Mouse (Mus musculus): ENCODE measurements around the gene Hps5. TPM values are rescaled to one million over a fixed set of nuclear protein-coding genes. Genes with fewer than 3 reads are reported as not detected.
A peak's percentile ranks its signal among the peaks of the same experiment; 100 is the strongest.

Hps5 gene
- 13.0 and 13.7 TPM in 2 replicates for polyA plus RNA-seq (2015; fragmentation: Nextera tagmentation; extraction: Ambion mirVana)

DNA sequence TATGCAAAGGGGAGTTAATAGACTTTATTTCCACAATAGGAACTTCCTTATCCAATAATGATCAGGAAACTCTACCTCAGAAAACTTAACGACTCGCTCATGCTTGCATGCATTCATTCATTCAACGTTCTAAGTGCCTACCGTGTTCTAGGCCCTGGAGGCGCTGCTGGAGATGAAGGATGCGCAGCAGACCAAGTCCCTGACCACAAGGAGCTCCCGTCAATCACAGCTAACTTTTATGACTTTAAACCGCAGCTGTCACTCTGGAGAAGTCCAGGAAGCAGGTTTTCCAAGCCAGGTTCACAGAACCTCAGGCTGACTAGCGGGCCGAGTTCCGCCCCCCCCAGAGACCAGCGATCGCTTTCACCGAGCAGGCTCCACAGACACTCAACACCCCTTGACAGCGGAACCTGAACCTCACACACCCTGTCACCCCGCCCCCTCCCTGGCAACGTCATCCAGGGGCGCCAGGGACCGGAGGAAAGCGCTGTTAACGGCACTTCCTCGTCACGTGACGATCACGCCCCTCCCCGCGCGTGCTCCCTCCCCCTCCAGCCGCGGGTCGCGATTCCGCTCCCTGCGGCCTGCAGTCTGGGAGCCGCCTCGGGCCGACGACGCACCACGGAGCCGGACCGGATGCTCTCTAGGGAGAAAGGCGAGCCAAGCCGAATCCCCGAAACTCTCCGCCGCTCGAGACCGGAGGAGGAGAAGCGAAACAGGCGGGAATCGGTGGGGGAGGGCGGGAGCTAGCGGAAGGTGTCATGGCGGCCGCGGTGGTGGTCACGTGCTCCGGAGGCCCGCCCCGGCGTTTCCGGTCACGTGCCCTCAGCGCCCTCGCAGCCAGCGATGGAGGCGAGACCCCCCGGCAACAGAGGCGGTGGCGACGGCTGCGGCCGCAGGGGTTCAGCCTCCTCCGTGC, at the start of gene Hps5, which contains the start of gene Gtf2h1:
Hps5 (minus strand) TSS at position 778 of the 919 bp plus-strand sequence.
Gtf2h1 (plus strand) TSS at position 817 of the 919 bp plus-strand sequence.
- peak; percentile 99 for ATAC-seq (replicated peaks)

DNA sequence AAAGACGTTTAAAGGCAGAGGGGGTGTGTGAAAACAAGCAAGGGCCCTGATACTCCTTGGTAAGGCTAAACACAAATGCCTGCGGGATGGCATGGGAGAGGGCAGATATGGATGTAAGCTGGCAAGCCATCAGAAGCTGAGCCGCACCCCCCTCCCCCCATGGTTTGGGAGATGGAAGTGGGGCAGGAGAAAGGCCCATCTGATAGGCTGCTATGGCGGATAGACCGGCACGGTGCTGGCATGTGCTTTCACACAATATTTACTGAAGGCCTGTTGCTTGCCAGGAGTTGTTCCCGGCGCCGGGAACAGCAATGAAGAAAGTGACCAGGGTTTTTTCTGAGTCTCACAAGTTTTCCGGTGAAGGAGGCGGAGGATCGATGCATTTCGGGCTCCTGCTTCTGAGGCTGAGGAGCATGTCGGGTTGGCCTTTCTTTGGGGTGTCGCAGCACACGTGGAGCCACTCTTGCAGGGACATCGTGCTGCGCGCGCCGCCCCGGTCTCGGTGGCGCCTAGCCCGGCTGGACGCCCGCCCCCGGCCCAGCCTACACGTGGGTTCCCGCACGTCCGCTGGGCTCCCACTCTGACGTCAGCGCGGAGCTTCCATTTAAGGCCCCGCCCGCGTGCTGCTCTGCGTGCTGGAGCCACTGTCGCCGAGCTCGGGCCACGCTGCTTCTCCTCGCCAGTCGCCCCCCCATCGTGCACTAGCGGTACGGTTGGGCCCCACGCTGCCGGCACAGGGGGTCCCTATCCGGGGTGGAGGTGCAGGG, 49.5 kb upstream of the Hps5 start:
- ATAC-seq (replicated peaks), result peak; percentile 90
- under 1% methylated on average over 51 of the region's 51 CpGs for WGBS
- H3K4me1 ChIP-seq, result peaks cover 20% of the 10 kb centered on the region
- no peaks in the 10 kb centered on the region; the same call in 1 of the 2 replicates for H3K36me3 ChIP-seq (replicated peaks)
- peak overlapping the region; percentile 89 for H3K4me2 ChIP-seq
- no peaks in the 10 kb centered on the region for H3K9me3 ChIP-seq
- peak overlapping the region; percentile 74 for H3K4me3 ChIP-seq
- H3K27me3 ChIP-seq (replicated peaks), result 0 out of 2 replicates have a peak, but pooled peaks cover 4% of the 10 kb centered on the region
- peak overlapping the region; percentile 78 for H3K27ac ChIP-seq
- peak overlapping the region; percentile 73 for H3K9ac ChIP-seq

More for the DNA sequence above, at the start of gene Hps5, which contains the start of gene Gtf2h1:
- H3K36me3 ChIP-seq (replicated peaks), result 0 out of 2 replicates have a peak, but pooled peaks cover 2% of the 10 kb centered on the region
- H3K9me3 ChIP-seq, result no peaks in the 10 kb centered on the region
- peak within 1 kb of the TSS; percentile 93 for H3K4me2 ChIP-seq
- no peaks in the 10 kb centered on the region for H3K27me3 ChIP-seq (replicated peaks)
- peak within 1 kb of the TSS; percentile 95 for H3K9ac ChIP-seq
- H3K4me3 ChIP-seq, result peak within 1 kb of the TSS; percentile 95
- 0% methylated on average over 57 of the region's 75 CpGs for WGBS
- peaks cover 36% of the 10 kb centered on the region for H3K4me1 ChIP-seq
- peak within 1 kb of the TSS; percentile 92 for H3K27ac ChIP-seq

DNA sequence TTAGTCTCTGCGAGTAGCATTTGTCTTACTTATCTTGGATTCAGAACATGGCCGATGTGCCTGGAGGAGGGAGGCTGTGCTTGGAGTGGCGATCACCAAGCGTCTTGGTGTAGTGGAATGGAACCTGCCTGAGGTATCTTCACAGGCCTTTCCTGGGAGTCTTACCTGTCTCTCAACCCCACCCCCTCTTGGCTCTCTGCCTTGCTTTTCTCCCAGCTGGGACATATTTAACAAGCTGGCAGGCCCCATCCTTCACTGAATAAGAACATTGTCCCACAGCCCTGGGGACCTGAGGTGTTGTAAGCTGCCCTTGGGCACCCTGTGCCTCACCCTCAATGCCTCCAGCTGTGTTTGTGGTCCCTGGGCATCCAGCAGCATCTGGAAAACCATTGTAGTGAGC, 47.7 kb upstream of the Hps5 start:
- Histone ChIP-seq H3K4me1 (peaks cover 31% of the 10 kb centered on the region), H3K4me2 (no peak overlapping the region), H3K36me3 (replicated peaks) (no peaks in the 10 kb centered on the region), H3K9ac (no peak overlapping the region), H3K4me3 (no peak overlapping the region), H3K9me3 (no peaks in the 10 kb centered on the region), H3K27me3 (replicated peaks) (0 out of 2 replicates have a peak, but pooled peaks cover 4% of the 10 kb centered on the region), H3K27ac (no peak overlapping the region)
- WGBS, result 90% methylated on average over 4 of the region's 4 CpGs
- ATAC-seq (replicated peaks), result no peak

DNA sequence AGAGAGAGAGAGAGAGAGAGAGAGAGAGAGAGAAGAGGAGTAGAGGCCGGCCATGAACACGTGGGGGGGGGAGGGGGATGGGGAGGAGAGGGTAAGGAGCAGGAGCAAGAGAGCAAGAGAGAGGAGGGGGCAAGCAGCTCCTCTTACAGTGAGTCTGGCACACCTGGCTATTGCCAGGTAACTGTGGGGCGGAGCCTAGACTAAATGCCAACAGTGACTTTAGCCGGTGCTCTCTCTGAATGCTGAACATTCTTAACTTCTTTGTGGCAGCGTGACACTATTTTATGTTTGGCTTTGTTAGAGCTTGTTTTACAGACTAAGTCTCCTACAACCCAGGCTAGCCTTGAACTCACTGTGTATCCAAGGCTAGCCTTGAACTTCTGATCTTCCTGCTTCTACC, 46.4 kb upstream of the Hps5 start:
- 30% methylated on average over 5 of the region's 5 CpGs for WGBS
- Histone ChIP-seq H3K4me2 (no peak overlapping the region), H3K27me3 (replicated peaks) (0 out of 2 replicates have a peak, but pooled peaks cover 4% of the 10 kb centered on the region), H3K4me3 (no peak overlapping the region), H3K36me3 (replicated peaks) (no peaks in the 10 kb centered on the region), H3K27ac (no peak overlapping the region), H3K9me3 (no peaks in the 10 kb centered on the region), H3K9ac (no peak overlapping the region), H3K4me1 (peaks cover 37% of the 10 kb centered on the region)
- ATAC-seq (replicated peaks), result no peak

DNA sequence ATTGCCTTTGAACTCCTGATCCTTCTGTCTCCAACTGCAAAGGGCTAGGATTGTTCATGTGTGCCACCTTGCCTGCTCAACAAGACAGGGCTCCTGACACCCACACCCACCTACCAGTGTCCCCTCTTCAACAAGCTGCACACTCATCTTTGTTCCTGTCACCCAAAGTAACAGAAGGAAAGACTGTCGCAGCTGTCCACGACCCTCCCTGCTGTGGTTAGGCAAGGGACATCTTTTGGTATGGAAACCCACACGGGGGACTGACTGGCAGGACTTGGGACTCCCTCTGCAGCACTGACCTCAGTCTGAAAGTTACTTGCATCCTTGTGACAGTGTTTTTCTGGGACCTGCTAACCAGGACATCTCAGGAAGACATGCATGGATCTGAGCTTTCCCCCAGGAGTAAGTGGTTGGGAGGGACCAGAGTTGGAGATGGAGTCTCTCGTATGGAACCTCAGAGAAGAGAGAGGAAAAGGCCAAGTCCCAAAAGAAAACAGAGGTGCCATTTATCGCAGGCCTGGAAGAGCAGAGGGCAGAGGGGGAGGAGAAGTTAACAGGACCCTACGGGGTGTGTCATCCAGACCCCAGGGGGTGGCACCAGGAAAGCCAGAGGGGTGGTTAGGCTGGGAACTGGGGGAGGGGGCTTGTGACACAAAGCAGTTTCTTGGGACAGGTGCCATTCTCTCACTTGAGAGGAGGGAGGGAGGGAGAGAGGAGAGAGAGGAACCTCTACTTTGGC, 45.1 kb upstream of the Hps5 start, which contains the start of gene Ldha:
Ldha (plus strand) TSS at position 689 of the 739 bp plus-strand sequence.
- WGBS, result 31% methylated on average over 6 of the region's 6 CpGs
- no peak for ATAC-seq (replicated peaks)
- H3K4me1 ChIP-seq, result peaks cover 26% of the 10 kb centered on the region
- H3K36me3 ChIP-seq (replicated peaks), result no peaks in the 10 kb centered on the region
- H3K27ac ChIP-seq, result no peak within 1 kb of the TSS
- H3K4me2 ChIP-seq, result no peak within 1 kb of the TSS
- no peak within 1 kb of the TSS for H3K4me3 ChIP-seq
- no peak within 1 kb of the TSS for H3K9ac ChIP-seq
- 0 out of 2 replicates have a peak, but pooled peaks cover 4% of the 10 kb centered on the region for H3K27me3 ChIP-seq (replicated peaks)
- no peaks in the 10 kb centered on the region for H3K9me3 ChIP-seq

DNA sequence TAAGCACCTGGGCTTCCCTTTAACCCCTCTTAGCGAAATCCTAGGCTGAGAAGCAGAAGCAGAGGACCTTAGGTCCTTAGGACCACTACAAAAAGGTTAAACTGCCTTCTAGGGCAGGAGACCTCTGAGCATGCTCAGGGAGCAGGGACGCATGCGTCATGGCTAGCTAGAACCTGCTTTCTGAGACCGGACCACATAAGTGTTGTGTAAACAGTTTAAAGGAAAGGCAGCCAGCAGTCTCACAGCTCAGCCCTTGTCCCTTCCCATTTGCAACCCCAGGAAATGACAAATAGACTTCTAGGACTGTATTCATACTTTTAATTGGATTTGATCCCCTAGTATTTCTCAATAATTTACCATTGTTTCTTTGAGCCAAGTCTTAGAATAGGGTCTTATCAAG, 44.5 kb upstream of the Hps5 start:
- Histone ChIP-seq H3K4me2 (no peak overlapping the region), H3K4me1 (peaks cover 24% of the 10 kb centered on the region), H3K36me3 (replicated peaks) (no peaks in the 10 kb centered on the region), H3K4me3 (no peak overlapping the region), H3K27me3 (replicated peaks) (0 out of 2 replicates have a peak, but pooled peaks cover 4% of the 10 kb centered on the region), H3K27ac (no peak overlapping the region), H3K9me3 (no peaks in the 10 kb centered on the region), H3K9ac (no peak overlapping the region)
- WGBS, result 43% methylated on average over 4 of the region's 4 CpGs
- no peak for ATAC-seq (replicated peaks)

DNA sequence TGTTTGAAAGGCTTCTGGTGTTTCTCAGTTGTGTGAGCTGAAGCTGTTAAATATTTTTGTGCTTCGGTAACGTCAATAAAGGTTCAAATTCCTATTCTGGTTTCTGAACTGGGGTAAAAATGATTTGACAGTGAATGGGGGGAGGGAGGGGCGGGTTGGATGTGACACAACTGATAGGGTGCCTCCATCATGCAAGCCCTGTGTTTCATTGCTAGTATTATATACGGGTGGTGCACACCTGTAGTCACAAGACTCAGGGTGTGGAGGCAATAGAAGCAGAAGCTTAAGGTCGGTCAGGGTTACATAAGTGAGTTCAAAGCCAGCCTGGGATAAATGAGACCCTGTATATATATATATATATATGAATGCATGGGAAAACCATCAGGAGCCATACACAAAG, 44.0 kb upstream of the Hps5 start:
- Histone ChIP-seq H3K27ac (no peak overlapping the region), H3K4me3 (no peak overlapping the region), H3K9ac (no peak overlapping the region), H3K4me1 (peaks cover 23% of the 10 kb centered on the region), H3K36me3 (replicated peaks) (no peaks in the 10 kb centered on the region), H3K27me3 (replicated peaks) (0 out of 2 replicates have a peak, but pooled peaks cover 4% of the 10 kb centered on the region), H3K4me2 (no peak overlapping the region), H3K9me3 (no peaks in the 10 kb centered on the region)
- ATAC-seq (replicated peaks), result no peak
- 84% methylated on average over 5 of the region's 5 CpGs for WGBS

DNA sequence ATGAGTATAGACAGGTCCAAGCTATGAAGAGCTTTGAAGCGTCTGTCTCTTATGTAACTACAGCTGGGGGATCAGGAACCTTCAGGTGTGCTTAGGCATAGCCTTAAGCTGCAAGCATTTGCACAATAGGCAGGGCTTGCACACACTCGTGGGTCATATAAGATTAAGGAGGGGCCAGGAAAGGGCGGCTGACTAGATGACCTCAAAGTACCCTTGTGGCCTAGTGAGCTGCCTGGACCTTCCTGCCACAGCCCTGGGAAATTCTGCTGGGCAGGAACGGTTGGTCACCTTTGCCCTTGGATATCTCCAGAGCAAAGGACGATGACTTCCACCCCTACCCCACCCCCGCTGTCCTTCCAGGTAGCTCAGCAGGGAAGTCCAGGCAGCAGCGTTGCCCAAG, 43.6 kb upstream of the Hps5 start:
- H3K4me3 ChIP-seq, result no peak overlapping the region
- H3K36me3 ChIP-seq (replicated peaks), result no peaks in the 10 kb centered on the region
- H3K4me2 ChIP-seq, result peak overlapping the region; percentile 7; the same call in 1 of the 2 replicates
- no peak overlapping the region for H3K9ac ChIP-seq
- ATAC-seq (replicated peaks), result no peak
- 40% methylated on average over 7 of the region's 7 CpGs for WGBS
- H3K4me1 ChIP-seq, result peaks cover 21% of the 10 kb centered on the region
- H3K27me3 ChIP-seq (replicated peaks), result 0 out of 2 replicates have a peak, but pooled peaks cover 4% of the 10 kb centered on the region
- 0 out of 2 replicates have a peak overlapping the region, but pooled peaks have one; percentile 67 for H3K27ac ChIP-seq
- H3K9me3 ChIP-seq, result no peaks in the 10 kb centered on the region

DNA sequence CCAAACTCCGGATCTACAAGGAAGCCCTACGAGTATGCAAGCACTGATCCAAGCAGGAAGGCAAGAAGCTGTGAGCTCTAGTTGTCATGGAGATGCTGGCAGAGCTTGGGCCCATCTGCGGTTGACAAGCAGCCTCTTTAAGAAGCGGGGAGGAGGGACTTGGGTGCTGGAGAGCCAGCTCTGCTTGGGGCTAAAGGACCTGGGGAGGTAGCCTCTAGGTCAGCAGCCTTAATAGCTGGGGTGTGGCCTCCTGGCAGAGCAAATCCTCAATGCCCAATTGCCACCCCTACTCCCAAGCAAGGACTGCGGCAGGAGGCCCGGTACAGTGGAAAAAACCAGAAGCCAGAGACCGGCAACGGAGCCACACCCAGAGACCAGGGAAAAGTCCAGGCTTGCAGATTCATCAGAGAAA, 43.0 kb upstream of the Hps5 start:
- peak; percentile 79 for ATAC-seq (replicated peaks)
- 4% methylated on average over 8 of the region's 8 CpGs for WGBS
- Histone ChIP-seq H3K9ac (no peak overlapping the region), H3K4me1 (peaks cover 21% of the 10 kb centered on the region), H3K27ac (peak overlapping the region; percentile 67; the same call in 1 of the 2 replicates), H3K4me2 (peak overlapping the region; percentile 7; the same call in 1 of the 2 replicates), H3K27me3 (replicated peaks) (0 out of 2 replicates have a peak, but pooled peaks cover 4% of the 10 kb centered on the region), H3K4me3 (no peak overlapping the region), H3K36me3 (replicated peaks) (no peaks in the 10 kb centered on the region), H3K9me3 (no peaks in the 10 kb centered on the region)

DNA sequence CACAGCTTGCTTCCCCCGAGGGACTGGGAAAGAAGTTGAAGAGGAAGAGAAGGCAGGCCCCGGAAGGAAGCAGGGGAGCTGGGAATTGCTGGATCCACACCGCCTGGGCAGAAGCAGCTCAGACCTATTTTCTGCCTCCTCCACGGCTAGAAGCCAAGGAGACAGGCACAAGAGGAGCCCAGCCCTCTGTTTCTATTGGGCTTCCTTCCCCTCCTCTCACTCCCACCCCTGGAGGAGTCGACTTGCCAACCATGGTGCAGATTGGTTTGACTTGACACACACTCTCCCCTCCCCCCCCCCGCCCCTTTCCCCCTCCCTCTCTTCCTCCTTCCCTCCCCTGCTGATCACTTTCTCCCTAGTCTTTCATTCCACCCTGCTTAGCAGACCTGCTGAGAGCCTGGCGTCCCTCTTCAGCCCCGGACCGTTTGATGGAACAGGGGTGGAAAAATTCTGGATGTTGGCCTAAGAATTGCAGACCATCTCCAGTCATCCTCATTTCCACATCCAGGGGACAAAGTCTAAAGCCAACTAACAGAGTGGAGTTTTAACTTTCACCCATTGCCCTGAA, 42.3 kb upstream of the Hps5 start:
- under 1% methylated on average over 9 of the region's 9 CpGs for WGBS
- no peak overlapping the region for H3K4me2 ChIP-seq
- H3K4me1 ChIP-seq, result peaks cover 21% of the 10 kb centered on the region
- H3K36me3 ChIP-seq (replicated peaks), result no peaks in the 10 kb centered on the region
- H3K9ac ChIP-seq, result no peak overlapping the region
- H3K27me3 ChIP-seq (replicated peaks), result 0 out of 2 replicates have a peak, but pooled peaks cover 1% of the 10 kb centered on the region
- peak overlapping the region; percentile 67 for H3K27ac ChIP-seq
- H3K4me3 ChIP-seq, result no peak overlapping the region
- no peaks in the 10 kb centered on the region for H3K9me3 ChIP-seq
- 0 out of 2 replicates have a peak, but pooled peaks have one; percentile 44 for ATAC-seq (replicated peaks)

DNA sequence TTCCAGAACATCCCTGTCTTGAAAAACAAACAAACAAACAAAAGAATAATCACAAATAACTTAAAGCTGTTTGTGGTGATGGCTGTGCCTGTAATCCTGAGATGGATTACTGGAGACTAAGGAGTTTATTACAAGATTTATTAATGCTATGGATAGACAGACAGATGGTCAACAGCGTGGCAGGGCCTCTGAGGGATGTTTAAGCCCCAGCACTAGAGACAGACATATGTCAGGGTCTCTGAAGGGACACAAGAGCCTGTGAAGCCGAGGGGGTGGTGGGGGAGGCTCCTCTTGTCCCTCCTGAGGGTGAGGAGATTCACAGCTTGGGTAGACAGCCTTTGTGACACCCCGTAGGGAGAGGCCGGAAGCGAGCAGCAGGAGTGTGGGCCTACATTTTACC, 41.2 kb upstream of the Hps5 start:
- no peak overlapping the region for H3K27ac ChIP-seq

More for the DNA sequence above, 41.2 kb upstream of the Hps5 start:
- Histone ChIP-seq H3K27me3 (replicated peaks) (no peaks in the 10 kb centered on the region), H3K9me3 (no peaks in the 10 kb centered on the region), H3K4me3 (no peak overlapping the region), H3K36me3 (replicated peaks) (no peaks in the 10 kb centered on the region), H3K9ac (no peak overlapping the region), H3K4me2 (no peak overlapping the region), H3K4me1 (peaks cover 21% of the 10 kb centered on the region)
- ATAC-seq (replicated peaks), result no peak
- 32% methylated on average over 5 of the region's 5 CpGs for WGBS
